Mouse (Mus musculus) CD8-positive naive resting alpha-beta T cell, adult 2 months (primary cell): Measurements from ENCODE around the gene Tas2r126.
"Not testable (repeated sequence)": the region's sequence is repeated elsewhere in the genome, so short reads cannot be mapped to it uniquely, and the experiment has no call there.

Experiments used
- DNase-seq, 2 experiments: peaks; one replicate each; pipeline ENCODE4 v3.0.0; 2022; ENCODE audit warnings: low read depth in 2 of 2, low spot score in 2 of 2

Tas2r126 gene

GRCm38 (mm10) chr6:42434446-42434845 is at the start of gene Tas2r126:
Tas2r126 (plus strand) TSS chr6:42434535.
- no peak for DNase-seq

- no peak for DNase-seq
These were observed 48.7 kb upstream of the Tas2r126 start for GRCm38 (mm10) chr6:42385635-42386034.

- no peak for DNase-seq
These were observed 42.5 kb upstream of the Tas2r126 start for GRCm38 (mm10) chr6:42391796-42392330.

GRCm38 (mm10) chr6:42395960-42396809 is 38.1 kb upstream of the Tas2r126 start:
- no peak for DNase-seq

- DNase-seq: no peak
These were observed 37.2 kb upstream of the Tas2r126 start for GRCm38 (mm10) chr6:42397041-42397657.

GRCm38 (mm10) chr6:42398285-42398684 is 36.0 kb upstream of the Tas2r126 start:
- DNase-seq: no peak

- DNase-seq: no peak
These were observed 35.3 kb upstream of the Tas2r126 start for GRCm38 (mm10) chr6:42398998-42399397.

- no peak for DNase-seq
These were observed 34.4 kb upstream of the Tas2r126 start, which contains the start of gene Tas2r143 for GRCm38 (mm10) chr6:42399938-42400337. Tas2r143 (plus strand) TSS chr6:42400238.

GRCm38 (mm10) chr6:42405134-42405533 is 29.2 kb upstream of the Tas2r126 start, which contains the start of gene Tas2r135:
Tas2r135 (plus strand) TSS chr6:42405434.
- no peak for DNase-seq

GRCm38 (mm10) chr6:42419443-42419842 is 14.9 kb upstream of the Tas2r126 start:
- DNase-seq: no peak

- DNase-seq: no peak
These were observed 12.9 kb upstream of the Tas2r126 start for GRCm38 (mm10) chr6:42421439-42421838.

- DNase-seq: no peak
These were observed 9.9 kb upstream of the Tas2r126 start for GRCm38 (mm10) chr6:42424472-42424871.

GRCm38 (mm10) chr6:42426337-42426736 is 8.0 kb upstream of the Tas2r126 start:
- DNase-seq: no peak

- DNase-seq: no peak
These were observed 781 bp upstream of the Tas2r126 start for GRCm38 (mm10) chr6:42433554-42433953.

- no peak for DNase-seq
These were observed 1.2 kb downstream of the Tas2r126 start for GRCm38 (mm10) chr6:42435490-42435889.

- no peak for DNase-seq
These were observed 7.1 kb downstream of the Tas2r126 start for GRCm38 (mm10) chr6:42441395-42441794.

GRCm38 (mm10) chr6:42444491-42444890 is 10.2 kb downstream of the Tas2r126 start:
- no peak for DNase-seq

- DNase-seq: no peak
These were observed 13.0 kb downstream of the Tas2r126 start for GRCm38 (mm10) chr6:42447381-42447780.

GRCm38 (mm10) chr6:42465096-42465495 is 30.8 kb downstream of the Tas2r126 start, which contains the start of gene Olfr458:
Olfr458 (minus strand) TSS chr6:42465196.
- DNase-seq: no peak

GRCm38 (mm10) chr6:42470542-42470941 is 36.2 kb downstream of the Tas2r126 start:
- DNase-seq: no peak

- not testable (repeated sequence) for DNase-seq
These were observed 37.0 kb downstream of the Tas2r126 start for GRCm38 (mm10) chr6:42471298-42471697.

GRCm38 (mm10) chr6:42476235-42476634 is 41.9 kb downstream of the Tas2r126 start, which contains the start of gene Olfr457:
Olfr457 (minus strand) TSS chr6:42476335.
- DNase-seq: no peak
